Mouse (Mus musculus) gastrocnemius, postnatal 10 days (tissue): ENCODE data around the gene Hectd3. TPM values are rescaled to one million over a fixed set of nuclear protein-coding genes. Genes with fewer than 3 reads are reported as not detected.

Source experiments
- DNase-seq: peaks from one replicate; pipeline ENCODE4 v3.0.0; 2021; ENCODE audit warnings: mixed read lengths
- total RNA-seq, 2 experiments: library from RNA; stranded (reverse); gene quantifications; 2 replicates each; pipeline ENCODE4 v1.2.3; 2021

Hectd3 gene
- total RNA-seq, 2 experiments from 2014 or later = 16.6 to 17.3 TPM

- no peak for DNase-seq
Observed at GRCm38 (mm10) chr4:117014901-117015415, 19.8 kb downstream of the Hectd3 start.

DNA sequence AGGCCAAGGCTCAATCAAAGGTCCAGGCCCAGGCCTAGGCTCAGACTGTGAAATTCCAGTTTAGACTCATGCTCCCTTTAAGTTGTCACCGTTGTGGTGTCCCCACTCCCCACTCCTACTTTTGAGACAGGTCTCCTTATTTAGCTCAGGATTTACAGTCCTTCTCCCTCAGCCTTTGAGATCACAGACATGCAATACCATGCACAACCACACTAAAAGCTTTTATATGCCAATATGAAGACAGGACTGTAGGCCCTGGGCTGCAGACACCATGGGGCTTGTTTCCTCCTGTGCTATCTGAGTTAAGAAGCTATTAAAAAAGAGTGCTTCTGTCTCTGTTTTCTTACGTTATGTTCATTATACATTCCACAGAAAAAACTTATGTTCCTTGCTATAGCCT lies 22.6 kb downstream of the Hectd3 start:
- DNase-seq = no peak

DNA sequence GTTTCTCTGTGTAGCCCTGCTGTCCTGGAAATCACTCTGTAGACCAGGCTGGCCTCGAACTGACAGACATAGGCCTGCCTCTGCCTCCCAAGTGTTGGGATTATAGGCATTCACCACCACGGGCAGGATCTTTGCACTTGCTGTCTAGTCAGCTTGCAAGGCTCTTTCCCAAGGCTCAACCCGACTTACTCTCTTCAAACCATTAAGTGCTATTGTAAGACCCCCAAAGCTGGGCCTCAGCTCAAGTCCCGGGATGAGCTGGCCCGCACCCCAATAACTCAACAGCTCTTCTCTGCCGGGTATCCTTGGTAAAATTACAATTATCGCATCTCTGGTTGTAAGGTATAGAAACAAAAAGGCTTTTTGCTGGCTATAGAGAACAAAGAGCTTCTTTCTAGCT lies 23.2 kb downstream of the Hectd3 start:
- DNase-seq = no peak

- DNase-seq = peak; percentile 86
Observed at GRCm38 (mm10) chr4:117019206-117020134, 24.4 kb downstream of the Hectd3 start, which contains the start of gene Eif2b3. Eif2b3 (plus strand) TSS chr4:117019402.

GRCm38 (mm10) chr4:117023469-117023868 lies 28.4 kb downstream of the Hectd3 start:
- no peak for DNase-seq

DNA sequence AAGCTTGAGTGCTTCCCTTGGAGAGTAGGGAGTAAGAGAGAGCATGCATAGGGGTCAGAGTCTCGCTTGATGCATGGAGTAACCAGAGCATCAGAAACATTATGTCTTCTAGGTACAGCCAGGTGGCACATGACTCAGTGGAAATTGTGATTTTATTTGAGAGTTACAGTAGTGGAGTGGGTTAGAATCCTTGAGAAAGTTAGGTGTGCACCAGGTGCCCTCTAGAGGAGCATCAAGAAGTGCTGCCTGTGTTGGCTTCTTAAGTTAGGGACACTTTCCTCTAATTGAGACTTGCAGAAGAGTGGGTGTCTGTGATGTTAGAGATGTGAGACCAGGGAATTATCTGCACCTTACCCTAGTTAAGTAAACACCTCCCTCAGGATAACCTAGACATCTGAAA lies 36.0 kb downstream of the Hectd3 start:
- DNase-seq = no peak

- peak; percentile 34 for DNase-seq
Observed at GRCm38 (mm10) chr4:117039925-117040687, 45.0 kb downstream of the Hectd3 start.

DNA sequence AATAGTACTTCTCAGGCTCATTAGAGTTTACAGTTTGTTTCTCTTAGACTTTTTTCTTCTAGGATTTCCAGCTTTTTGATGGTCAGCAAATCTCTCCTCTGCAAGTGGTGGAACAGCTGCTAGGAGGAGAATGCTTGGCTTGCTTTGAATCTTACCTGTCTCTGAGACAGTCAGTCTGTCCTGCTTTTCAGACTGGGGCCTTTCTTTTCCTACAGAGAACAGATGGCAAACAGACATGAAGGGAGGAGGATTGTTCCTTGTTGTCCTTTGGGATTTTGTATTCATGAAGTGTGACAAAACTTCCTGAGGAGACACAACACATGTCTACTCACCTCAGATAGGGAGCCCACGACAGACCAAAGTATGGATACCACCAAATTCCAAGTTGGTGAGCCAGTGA lies 45.7 kb downstream of the Hectd3 start:
- DNase-seq = no peak

DNA sequence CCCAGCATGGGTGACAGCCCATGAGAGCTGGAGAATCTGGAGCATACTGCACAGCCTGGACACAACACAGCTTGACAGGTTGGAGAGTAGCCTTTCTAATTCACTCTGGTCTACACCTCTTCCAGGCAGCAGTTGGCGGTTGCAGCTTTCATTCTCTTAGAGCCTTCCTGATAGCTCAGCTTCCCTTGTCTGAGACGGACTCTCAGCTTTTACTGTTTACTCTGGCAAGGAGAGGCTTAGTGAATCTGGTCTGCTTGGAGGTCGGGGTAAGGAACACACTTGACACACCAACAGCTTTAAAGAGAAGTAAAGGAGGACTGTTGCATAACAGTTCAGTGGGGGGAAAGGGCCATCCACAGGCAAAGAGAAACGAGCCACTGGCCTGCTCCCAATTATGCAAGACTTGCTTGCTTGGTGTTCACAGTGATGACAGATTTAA lies 46.2 kb downstream of the Hectd3 start:
- peak; percentile 60 for DNase-seq

GRCm38 (mm10) chr4:117048836-117049235 lies 53.7 kb downstream of the Hectd3 start:
- no peak for DNase-seq

GRCm38 (mm10) chr4:117049485-117049884 lies 54.4 kb downstream of the Hectd3 start:
- DNase-seq = no peak

GRCm38 (mm10) chr4:117052626-117053025 lies 57.5 kb downstream of the Hectd3 start:
- DNase-seq = peak; percentile 24

GRCm38 (mm10) chr4:117053956-117054355 lies 58.8 kb downstream of the Hectd3 start:
- no peak for DNase-seq

Other genes with a start within 250 kb of the Hectd3 start
- gene Toe1, start 187.7 kb upstream of the Hectd3 start, total RNA-seq = 10 to 100 TPM in 1 of 2 experiments, 1 to 10 TPM in 1; 8.3 to 11.7 TPM
- 1 to 10 TPM; 1.4 to 3.9 TPM for gene Mutyh, start 187.6 kb upstream of the Hectd3 start, total RNA-seq
- gene Hpdl, start 173.6 kb upstream of the Hectd3 start, total RNA-seq = 1 to 10 TPM; 1.5 to 2.3 TPM
- gene Zswim5, start 117.9 kb upstream of the Hectd3 start, total RNA-seq = under 1 TPM; 0.35 to 0.47 TPM
- 10 to 100 TPM; 55.3 to 59.7 TPM for gene Urod, start 904 bp upstream of the Hectd3 start, total RNA-seq
- 10 to 100 TPM; 23.0 to 24.3 TPM for gene Eif2b3, start 24.1 kb downstream of the Hectd3 start, total RNA-seq
- gene Ptch2, start 100.8 kb downstream of the Hectd3 start, total RNA-seq = 1 to 10 TPM; 4.8 to 9.6 TPM
- 1 to 10 TPM; 4.7 to 6.8 TPM for gene Btbd19, start 130.4 kb downstream of the Hectd3 start, total RNA-seq
- not detected for gene Tctex1d4, start 131.5 kb downstream of the Hectd3 start, total RNA-seq
- gene Plk3, start 138.6 kb downstream of the Hectd3 start, total RNA-seq = 1 to 10 TPM; 1.8 to 2.6 TPM
- gene Rps8, start 160.9 kb downstream of the Hectd3 start, total RNA-seq = 1,000 to 10,000 TPM; 1,007 to 1,093 TPM
- 1 to 10 TPM; 3.8 to 6.6 TPM for gene Kif2c, start 187.3 kb downstream of the Hectd3 start, total RNA-seq